Mouse (Mus musculus) layer of hippocampus, postnatal 36 days (tissue): ENCODE data around the gene Suco. TPM values are rescaled to one million over a fixed set of nuclear protein-coding genes. Genes with fewer than 3 reads are reported as not detected.

Source experiments
- DNase-seq, 2 experiments: peaks; one replicate each; pipeline ENCODE4 v3.0.0; 2022
- total RNA-seq, 2 experiments: library from RNA; stranded (reverse); gene quantifications; 2 replicates each; pipeline ENCODE4 v1.2.3; 2021

Suco gene
- total RNA-seq, result 10 to 100 TPM; 32.2 to 38.1 TPM

- DNase-seq, result peak; percentile 100
These were observed at the start of gene Suco for GRCm38 (mm10) chr1:161876553-161877447. TSS of gene Suco (minus strand) at chr1:161876682.

DNA sequence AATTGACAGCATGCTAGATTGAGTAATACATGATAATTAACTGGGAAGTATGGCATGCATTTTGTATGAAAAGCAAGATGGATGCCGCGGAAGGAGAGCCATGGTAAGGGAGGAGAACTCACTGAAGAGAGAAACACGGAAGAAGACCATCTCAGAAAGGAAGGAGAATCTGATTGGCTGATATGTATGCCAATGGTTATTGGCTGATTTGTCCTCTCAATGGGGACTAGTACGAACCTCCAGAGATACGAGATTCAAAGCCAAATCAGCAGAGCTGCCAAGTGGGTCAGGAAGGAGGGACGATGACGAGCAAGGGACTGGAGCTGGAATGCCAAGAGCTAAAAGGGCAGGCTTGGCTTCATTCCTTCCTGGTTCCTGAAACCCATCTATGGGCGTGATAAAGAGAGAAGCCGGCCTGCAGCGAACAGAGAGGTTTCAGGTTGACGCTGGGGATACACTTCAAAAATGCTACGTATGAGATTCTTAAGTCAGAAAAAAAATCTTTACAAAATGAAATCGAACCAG, 48.9 kb upstream of the Suco start:
- no peak for DNase-seq

DNA sequence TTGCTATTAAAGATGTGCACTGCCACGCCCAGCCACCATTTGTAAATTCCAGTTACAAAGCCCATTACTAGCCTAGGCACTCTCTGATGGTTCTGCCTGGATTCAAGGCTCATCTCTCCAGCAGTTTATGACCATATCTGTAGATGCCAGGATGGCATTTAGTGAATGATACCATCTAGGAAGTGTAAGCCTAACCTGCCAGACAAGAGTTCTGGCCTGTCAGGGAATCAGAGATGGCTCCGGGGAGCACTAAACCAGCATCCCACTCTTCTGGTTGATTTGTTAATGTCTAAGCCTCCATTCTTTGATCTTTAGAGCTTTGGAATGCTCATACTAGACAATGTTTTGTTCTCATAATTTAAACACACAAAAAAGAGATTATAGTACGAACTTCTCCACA, 47.8 kb upstream of the Suco start:
- no peak for DNase-seq

- no peak for DNase-seq
These were observed 45.4 kb upstream of the Suco start for GRCm38 (mm10) chr1:161921928-161922327.

DNA sequence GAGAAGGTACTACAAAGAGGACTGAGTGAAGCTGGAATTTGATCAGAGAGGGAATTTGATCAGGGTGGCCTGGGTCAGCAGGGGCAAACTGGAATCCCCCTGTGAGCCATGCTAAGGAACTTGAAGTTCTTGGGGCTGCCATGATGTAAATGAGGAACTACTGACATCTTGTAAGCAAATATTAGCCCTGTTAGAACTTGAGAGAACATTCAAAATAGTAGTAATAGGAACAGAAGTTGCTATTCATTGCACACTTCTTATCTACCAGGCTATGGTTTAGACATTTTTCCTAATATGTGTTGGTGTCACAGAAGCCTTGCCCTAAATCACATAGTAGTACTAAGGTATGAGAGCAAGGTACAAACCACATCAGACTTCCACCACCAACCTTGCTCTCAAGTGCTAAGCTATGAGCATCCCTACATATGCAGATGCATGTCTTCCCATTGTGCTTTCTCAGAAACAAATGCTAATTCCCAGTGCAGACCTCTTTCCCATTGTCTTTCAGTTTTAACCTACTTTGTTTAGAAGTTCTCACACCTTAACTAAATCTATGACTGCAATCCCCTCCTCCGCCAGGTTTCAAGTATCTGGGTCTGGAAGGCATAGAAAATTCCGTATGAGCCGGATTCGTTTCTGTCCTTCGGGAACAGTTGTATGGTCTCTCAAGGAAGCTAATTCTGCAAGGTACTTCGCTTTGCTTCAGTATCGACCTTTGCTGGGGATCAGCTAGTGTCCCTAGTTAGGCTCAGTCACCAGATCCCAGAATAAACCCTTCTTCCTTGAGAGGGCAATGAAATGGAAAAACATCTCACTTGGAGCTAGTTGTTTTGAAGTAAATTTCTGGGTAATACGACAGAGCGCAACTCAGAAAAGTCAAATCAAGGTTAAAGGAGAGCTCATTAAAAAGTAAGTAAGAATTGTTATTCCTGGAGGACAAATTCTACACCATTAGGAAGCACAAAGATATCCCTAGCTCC, 44.3 kb upstream of the Suco start:
- no peak for DNase-seq

GRCm38 (mm10) chr1:161919594-161919993, 43.1 kb upstream of the Suco start:
- DNase-seq, result no peak

DNA sequence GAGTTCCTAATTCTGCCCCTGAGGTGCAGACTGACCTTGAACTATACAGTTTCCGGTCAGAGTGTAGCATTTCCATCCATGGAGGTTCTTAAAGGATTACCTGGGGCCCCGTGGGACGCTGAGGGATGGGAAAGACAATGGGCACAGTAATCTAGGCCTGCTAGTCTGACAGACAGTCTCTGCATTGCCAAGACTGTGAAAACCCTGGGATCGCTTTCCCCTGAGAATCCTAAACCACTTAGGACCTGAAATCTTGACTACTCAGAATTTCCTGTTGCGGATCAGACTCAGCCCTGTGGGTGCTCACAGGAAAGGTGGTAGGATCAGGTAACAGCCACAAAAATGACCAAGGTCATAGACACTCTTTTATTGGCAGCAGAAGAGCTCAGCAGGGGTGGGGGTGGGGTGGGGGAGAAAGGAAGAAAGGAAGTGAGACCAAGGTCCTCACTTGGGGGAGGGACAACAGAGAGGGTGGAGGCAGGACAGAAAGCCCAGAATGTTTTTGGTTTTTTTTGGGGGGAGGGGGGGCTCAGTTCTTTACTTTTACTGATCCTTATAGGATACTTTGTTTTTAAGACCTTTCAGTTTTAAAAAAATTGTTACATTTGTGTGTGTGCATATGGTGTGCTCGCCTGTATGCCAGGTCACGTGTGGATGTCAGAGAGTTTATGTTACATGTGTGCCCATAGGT, 42.3 kb upstream of the Suco start:
- no peak for DNase-seq

GRCm38 (mm10) chr1:161917940-161918484, 41.5 kb upstream of the Suco start:
- no peak for DNase-seq

GRCm38 (mm10) chr1:161916036-161916435, 39.6 kb upstream of the Suco start:
- DNase-seq, result no peak

- no peak for DNase-seq
These were observed 37.1 kb upstream of the Suco start for GRCm38 (mm10) chr1:161913648-161913984.

- DNase-seq, result no peak
These were observed 36.6 kb upstream of the Suco start for GRCm38 (mm10) chr1:161912940-161913647.

GRCm38 (mm10) chr1:161909074-161909473, 32.6 kb upstream of the Suco start:
- DNase-seq, result no peak

DNA sequence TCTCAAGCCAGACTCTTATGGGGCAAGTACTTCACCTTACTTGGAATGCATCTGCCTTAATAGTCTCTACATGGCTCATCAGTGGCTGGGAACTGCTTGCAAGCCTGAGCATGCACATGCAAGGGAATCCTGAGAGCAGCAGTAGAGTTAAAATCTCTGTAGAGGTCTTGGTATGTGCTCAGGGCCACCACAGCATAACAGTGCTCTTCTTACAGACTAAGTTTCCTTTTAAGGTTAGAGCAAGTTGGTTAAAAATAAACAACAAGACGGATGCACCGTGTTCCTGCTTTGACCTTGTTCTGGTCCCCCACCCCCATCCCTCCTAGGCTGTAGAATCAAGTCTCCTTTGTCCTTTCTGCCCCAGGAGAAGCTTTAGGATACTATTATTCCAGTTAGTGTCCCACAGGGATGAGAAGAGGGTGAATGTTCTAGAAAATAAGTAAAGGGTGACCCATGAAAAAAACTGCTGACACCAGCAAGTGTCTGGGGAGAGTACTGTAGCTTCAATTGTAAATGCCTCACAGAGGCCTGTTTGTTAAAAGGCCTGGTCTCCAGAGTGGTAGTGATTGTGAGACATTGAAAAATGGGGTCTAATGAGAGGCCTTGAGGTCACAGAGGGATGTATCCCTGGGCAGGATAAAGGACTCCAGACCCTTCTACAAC, 31.4 kb upstream of the Suco start:
- no peak for DNase-seq

GRCm38 (mm10) chr1:161907111-161907510, 30.6 kb upstream of the Suco start:
- no peak for DNase-seq

DNA sequence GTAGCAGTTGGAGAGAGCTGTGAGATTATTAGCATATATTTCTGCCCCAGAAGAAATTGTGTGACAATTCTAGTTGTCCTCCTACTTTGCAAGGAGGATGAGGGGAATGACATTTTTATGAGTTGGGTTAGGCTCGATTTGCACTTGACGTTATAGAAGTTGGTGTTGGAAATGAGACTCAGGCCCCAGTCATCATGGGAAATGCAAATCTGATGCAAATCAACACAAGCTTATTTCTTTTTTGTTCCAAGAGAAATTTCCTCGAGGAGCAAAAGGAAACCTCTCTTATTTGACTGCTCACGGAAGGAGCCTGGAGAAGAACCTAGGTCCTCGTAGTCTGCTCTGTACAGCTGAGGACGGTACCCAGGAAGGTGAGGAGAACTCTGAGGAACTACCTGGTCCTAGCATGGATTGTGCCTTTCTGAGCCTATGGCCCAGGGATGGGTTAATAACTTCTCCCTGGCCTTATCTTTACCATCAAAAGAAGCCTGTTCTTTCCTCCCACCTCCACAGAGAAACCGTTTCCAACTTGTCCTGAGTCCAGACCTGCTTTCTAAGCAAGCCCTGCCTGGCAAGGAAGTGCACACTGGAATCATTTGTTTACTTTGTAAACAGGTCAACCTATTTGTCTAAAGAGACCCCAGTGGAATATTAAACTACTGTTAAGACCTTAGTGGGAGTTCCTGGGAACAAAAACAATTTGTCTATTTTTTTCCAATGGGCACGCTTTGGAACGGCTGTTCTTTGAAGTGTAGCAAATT, 26.4 kb upstream of the Suco start:
- DNase-seq, result no peak

GRCm38 (mm10) chr1:161900129-161900528, 23.6 kb upstream of the Suco start:
- DNase-seq, result no peak

- no peak for DNase-seq
These were observed 20.8 kb upstream of the Suco start for GRCm38 (mm10) chr1:161897235-161897634.

DNA sequence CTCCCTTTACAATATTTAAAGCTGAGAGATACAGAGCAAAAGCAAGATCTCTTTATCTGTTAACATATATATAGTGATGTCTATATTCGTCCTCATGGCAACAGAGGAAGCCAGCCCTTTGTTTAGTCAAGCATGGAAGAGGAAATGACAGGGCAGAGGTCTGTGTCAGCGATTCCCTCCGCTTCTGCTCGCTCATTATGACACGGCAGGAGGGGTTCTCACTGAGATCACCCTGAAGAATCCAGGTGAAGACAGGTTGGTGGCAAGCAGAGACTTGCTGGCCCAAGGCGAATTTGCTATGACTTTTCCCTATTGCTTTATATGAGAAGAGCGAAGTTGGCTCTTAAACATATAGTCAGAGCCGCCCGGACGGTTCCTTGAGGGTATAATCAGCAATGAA, 19.6 kb upstream of the Suco start:
- no peak for DNase-seq

- no peak for DNase-seq
These were observed 18.5 kb upstream of the Suco start for GRCm38 (mm10) chr1:161895014-161895413.

- no peak for DNase-seq
These were observed 18.1 kb upstream of the Suco start for GRCm38 (mm10) chr1:161894553-161894952.
